Mouse (Mus musculus): ENCODE measurements around the gene Btbd8. TPM values are rescaled to one million over a fixed set of nuclear protein-coding genes. Genes with fewer than 3 reads are reported as not detected.

Btbd8 gene
- polyA plus RNA-seq, 1 experiment: 2.5 TPM

- H3K27ac ChIP-seq (ENCODE audit: insufficient read depth, low read depth, low read length): no peak overlapping the region
- H3K4me1 ChIP-seq (ENCODE audit: control insufficient read depth, insufficient read depth, low read length): peaks cover 4% of the 10 kb centered on the region; the same call in 1 of the 2 replicates
- no peak overlapping the region for H3K4me3 ChIP-seq (ENCODE audit: insufficient read depth, low read length)
- TF ChIP-seq CTCF (IDR thresholded peaks at IDR 0.05; ENCODE audit: low read depth, low read length) (no peak), POLR2A (IDR thresholded peaks at IDR 0.05; ENCODE audit: borderline replicate concordance, low read depth, low read length) (no peak)
Observed at GRCm38 (mm10) chr5:107491036-107491435, 53.2 kb downstream of the Btbd8 start.

DNA sequence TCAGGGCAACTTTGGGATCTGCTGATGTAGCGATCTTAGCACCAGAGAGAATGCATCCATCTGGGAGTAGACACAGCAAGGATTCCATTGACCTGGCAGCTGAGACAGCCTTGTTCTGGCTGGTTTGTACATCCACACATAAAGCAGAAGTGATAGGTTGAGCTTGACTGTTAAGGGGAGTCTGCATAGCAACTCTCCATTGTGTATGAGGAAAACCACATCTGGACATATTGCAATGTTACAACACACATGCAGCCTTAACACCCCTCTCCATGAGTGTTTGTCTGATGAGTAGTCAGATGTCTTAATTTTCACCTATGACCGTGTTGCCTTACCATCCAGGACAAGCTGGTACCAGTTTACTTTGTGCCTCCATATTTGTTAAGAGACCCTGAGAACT is 54.7 kb downstream of the Btbd8 start:
- Histone ChIP-seq H3K27ac (ENCODE audit: insufficient read depth, low read depth, low read length) (no peak overlapping the region), H3K4me3 (ENCODE audit: insufficient read depth, low read length) (no peak overlapping the region), H3K4me1 (ENCODE audit: control insufficient read depth, insufficient read depth, low read length) (peaks cover 5% of the 10 kb centered on the region; the same call in 1 of the 2 replicates)
- no peak for TF ChIP-seq POLR2A (IDR thresholded peaks at IDR 0.05; ENCODE audit: borderline replicate concordance, low read depth, low read length)

DNA sequence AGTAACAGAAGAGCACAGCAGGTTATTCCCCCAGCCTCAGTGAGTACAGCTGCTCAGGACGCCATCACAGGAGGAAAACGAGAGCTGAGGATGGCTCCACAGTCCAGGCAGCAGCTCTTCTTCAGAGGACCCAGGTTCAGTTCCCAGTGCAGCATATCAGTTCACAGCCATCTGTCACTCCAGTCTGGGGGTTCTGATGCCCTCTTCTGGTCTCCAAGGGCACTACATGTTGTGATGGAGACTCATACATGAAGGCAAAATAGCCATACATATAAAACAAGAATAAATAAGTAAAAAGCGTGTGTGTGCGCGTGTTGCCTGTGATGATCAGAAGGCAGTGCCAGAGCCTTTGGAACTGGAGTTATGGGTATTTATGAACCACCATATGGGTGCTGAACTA is 57.0 kb downstream of the Btbd8 start:
- H3K27ac ChIP-seq (ENCODE audit: insufficient read depth, low read depth, low read length): no peak overlapping the region
- H3K4me1 ChIP-seq (ENCODE audit: control insufficient read depth, insufficient read depth, low read length): peaks cover 9% of the 10 kb centered on the region; the same call in 1 of the 2 replicates
- TF ChIP-seq POLR2A (IDR thresholded peaks at IDR 0.05; ENCODE audit: borderline replicate concordance, low read depth, low read length) (no peak), CTCF (IDR thresholded peaks at IDR 0.05; ENCODE audit: low read depth, low read length) (no peak)
- no peak overlapping the region for H3K4me3 ChIP-seq (ENCODE audit: insufficient read depth, low read length)

- no peak overlapping the region for H3K4me3 ChIP-seq (ENCODE audit: insufficient read depth, low read length)
- H3K4me1 ChIP-seq (ENCODE audit: control insufficient read depth, insufficient read depth, low read length): peaks cover 9% of the 10 kb centered on the region; the same call in 1 of the 2 replicates
- no peak for TF ChIP-seq POLR2A (IDR thresholded peaks at IDR 0.05; ENCODE audit: borderline replicate concordance, low read depth, low read length)
- TF ChIP-seq CTCF (IDR thresholded peaks at IDR 0.05; ENCODE audit: low read depth, low read length): no peak
- no peak overlapping the region for H3K27ac ChIP-seq (ENCODE audit: insufficient read depth, low read depth, low read length)
Observed at GRCm38 (mm10) chr5:107496047-107496446, 58.2 kb downstream of the Btbd8 start.

DNA sequence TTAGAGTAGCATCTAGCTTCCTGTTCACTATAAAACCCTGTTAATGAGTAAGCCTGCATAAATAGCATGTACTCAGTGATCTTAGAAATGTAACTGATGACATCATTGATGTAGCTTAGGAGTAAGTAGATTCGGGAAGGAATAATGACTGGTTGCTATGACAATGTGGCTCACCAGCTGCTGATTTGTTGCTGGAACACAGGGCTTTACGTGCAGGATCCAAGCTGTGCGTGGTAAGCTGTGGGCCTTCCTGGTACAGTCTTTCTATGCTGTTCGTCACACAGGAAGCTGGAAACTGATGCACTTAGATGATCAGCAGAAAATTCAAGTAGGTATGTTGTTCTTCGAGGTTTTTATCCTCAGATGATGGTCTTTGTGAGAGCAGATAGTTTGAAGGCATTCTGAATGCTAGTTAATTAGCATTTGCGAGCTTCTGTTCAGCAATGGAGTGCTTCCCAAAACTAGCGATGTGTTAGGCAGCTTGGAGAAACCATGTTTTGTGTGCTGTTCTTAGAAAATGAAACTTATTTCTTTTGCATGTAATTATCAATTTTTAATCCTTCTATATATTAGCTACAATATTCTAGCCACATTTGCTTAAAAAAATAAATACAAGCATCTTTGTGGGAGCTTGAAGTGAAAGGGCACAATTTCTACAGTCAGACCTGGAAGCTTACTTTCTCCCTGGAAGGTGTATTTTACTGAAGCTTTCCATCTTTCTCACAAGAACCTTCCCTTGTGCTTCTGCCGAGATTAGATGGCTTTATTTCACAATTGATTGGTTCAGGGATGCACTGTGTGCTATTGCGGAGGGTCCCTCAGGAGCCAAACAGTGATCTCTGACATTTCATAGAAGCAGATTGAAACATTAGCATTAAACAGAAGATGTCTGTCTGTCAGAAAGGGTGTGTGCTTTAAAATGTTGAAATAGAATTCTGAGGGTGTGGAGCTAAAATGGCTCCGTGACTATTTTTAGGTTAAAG is 60.0 kb downstream of the Btbd8 start:
- no peak overlapping the region for H3K4me3 ChIP-seq (ENCODE audit: insufficient read depth, low read length)
- H3K4me1 ChIP-seq (ENCODE audit: control insufficient read depth, insufficient read depth, low read length): peaks cover 4% of the 10 kb centered on the region; the same call in 1 of the 2 replicates
- TF ChIP-seq CTCF (IDR thresholded peaks at IDR 0.05; ENCODE audit: low read depth, low read length) (no peak), POLR2A (IDR thresholded peaks at IDR 0.05; ENCODE audit: borderline replicate concordance, low read depth, low read length) (no peak)
- no peak overlapping the region for H3K27ac ChIP-seq (ENCODE audit: insufficient read depth, low read depth, low read length)

GRCm38 (mm10) chr5:107498806-107499310 is 61.1 kb downstream of the Btbd8 start:
- TF ChIP-seq CTCF (IDR thresholded peaks at IDR 0.05; ENCODE audit: low read depth, low read length) (no peak), POLR2A (IDR thresholded peaks at IDR 0.05; ENCODE audit: borderline replicate concordance, low read depth, low read length) (no peak)
- no peak overlapping the region for H3K27ac ChIP-seq (ENCODE audit: insufficient read depth, low read depth, low read length)

DNA sequence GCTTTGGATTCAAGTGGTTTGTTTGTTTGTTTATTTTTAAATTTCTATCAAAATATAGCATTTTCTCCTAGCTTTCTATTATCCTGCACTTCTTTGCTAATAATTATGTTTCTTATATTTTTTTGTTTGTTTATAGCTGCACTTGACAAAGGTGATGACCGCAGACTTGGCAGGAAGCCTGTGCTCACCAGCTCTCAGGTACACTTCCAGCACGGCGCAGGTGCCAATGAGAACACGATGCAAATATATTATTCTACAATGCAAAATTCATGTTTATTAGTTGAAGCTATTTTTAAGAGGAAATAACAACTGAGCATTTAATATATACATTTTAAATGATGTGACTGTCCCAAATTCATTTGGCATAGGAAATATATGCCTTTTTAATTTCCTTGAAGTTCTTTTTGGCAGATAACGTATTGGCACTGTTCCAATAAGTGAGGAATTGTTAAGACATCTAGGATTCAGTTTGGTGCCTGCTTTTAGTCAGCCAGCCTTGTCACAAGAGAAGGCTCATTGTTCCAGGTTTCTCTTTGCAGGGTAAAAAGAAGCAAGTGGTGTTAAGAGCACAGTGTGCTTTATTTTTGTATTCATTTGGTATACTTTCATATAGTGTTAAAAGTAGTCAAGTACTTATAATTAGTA is 62.2 kb downstream of the Btbd8 start:
- Histone ChIP-seq H3K27ac (ENCODE audit: insufficient read depth, low read depth, low read length) (no peak overlapping the region), H3K4me1 (ENCODE audit: control insufficient read depth, insufficient read depth, low read length) (peaks cover 4% of the 10 kb centered on the region; the same call in 1 of the 2 replicates), H3K4me3 (ENCODE audit: insufficient read depth, low read length) (no peak overlapping the region)
- TF ChIP-seq CTCF (IDR thresholded peaks at IDR 0.05; ENCODE audit: low read depth, low read length) (no peak), POLR2A (IDR thresholded peaks at IDR 0.05; ENCODE audit: borderline replicate concordance, low read depth, low read length) (no peak)

More at GRCm38 (mm10) chr5:107498806-107499310, 61.1 kb downstream of the Btbd8 start:
- no peak overlapping the region for H3K4me3 ChIP-seq (ENCODE audit: insufficient read depth, low read length)
- H3K4me1 ChIP-seq (ENCODE audit: control insufficient read depth, insufficient read depth, low read length): peaks cover 4% of the 10 kb centered on the region; the same call in 1 of the 2 replicates

DNA sequence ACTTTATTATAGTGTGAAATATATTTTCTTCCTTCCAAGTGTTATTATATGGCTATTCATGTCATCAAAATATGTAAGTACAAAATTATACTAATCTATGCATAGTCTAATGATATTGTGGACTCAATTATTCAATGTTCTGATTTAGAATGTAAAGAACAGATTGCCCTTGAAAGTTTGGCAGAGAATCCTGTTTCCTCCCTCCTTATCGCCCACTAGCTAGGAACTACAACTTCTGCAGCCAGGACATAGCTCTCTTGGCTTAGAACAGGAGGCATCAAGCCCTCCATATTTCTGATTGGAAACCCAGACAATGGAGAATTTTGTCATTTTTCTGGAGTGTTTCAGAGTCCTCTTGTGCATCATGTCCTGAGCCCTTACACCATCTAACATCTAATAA is 62.9 kb downstream of the Btbd8 start:
- TF ChIP-seq POLR2A (IDR thresholded peaks at IDR 0.05; ENCODE audit: borderline replicate concordance, low read depth, low read length) (no peak), CTCF (IDR thresholded peaks at IDR 0.05; ENCODE audit: low read depth, low read length) (no peak)
- peaks cover 4% of the 10 kb centered on the region; the same call in 1 of the 2 replicates for H3K4me1 ChIP-seq (ENCODE audit: control insufficient read depth, insufficient read depth, low read length)
- no peak overlapping the region for H3K4me3 ChIP-seq (ENCODE audit: insufficient read depth, low read length)
- H3K27ac ChIP-seq (ENCODE audit: insufficient read depth, low read depth, low read length): no peak overlapping the region

DNA sequence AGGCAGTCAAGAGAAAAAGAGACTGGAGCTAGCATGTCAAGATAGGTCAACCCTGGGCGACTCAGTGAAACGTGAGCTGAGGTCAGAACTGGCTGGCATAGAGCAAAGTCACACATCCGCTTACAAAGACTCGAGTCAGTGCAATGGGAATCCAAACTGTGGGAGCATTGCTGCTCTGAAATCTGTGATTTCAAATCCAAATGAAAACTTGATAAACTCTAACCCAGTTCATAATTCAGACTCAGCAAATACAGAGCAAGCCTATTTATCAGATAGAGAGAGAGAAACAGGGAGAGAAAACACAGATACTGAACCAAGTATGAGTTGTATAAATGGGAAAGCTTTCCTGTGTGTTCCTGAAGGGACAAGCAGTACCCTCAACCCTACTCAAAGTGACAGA is 69.5 kb downstream of the Btbd8 start, which contains the start of gene Gm42669:
Gene Gm42669, plus strand, starts transcription at position 301 of the 400 bp plus-strand sequence.
- Histone ChIP-seq H3K27ac (ENCODE audit: insufficient read depth, low read depth, low read length) (no peak within 1 kb of the TSS), H3K4me1 (ENCODE audit: control insufficient read depth, insufficient read depth, low read length) (no peaks in the 10 kb centered on the region; the same call in 1 of the 2 replicates), H3K4me3 (ENCODE audit: insufficient read depth, low read length) (no peak within 1 kb of the TSS)
- no peak for TF ChIP-seq CTCF (IDR thresholded peaks at IDR 0.05; ENCODE audit: low read depth, low read length)
- no peak for TF ChIP-seq POLR2A (IDR thresholded peaks at IDR 0.05; ENCODE audit: borderline replicate concordance, low read depth, low read length)
